Mouse (Mus musculus) lung, adult 2 months (tissue): ENCODE data around the gene Acox2. TPM values are rescaled to one million over a fixed set of nuclear protein-coding genes. Genes with fewer than 3 reads are reported as not detected.

Source experiments
- DNase-seq: peaks from one replicate; pipeline ENCODE4 v3.0.0; 2022
- H3K4me1 ChIP-seq: fragments of 200-500 bp; 2 replicates; pipeline ENCODE4 v1.6.1; 2011; ENCODE audit warnings: low read length; ENCODE audit not compliant: control insufficient read depth, insufficient read depth
- H3K4me3 ChIP-seq: fragments of 200-500 bp; replicated peaks from 2 replicates; pipeline ENCODE3; 2011; ENCODE audit warnings: low read depth, mild to moderate bottlenecking, control low read depth, low read length; ENCODE audit errors: extremely low read depth
- CTCF ChIP-seq: fragments of 200-500 bp; IDR thresholded peaks from 2 replicates; pipeline ENCODE4 v1.5.1; 2011; ENCODE audit warnings: mild to moderate bottlenecking, low read length, control low read depth; ENCODE audit not compliant: insufficient read depth
- POLR2A ChIP-seq: fragments of 200-500 bp; IDR thresholded peaks from 2 replicates; pipeline ENCODE4 v1.6.1; 2011; ENCODE audit warnings: low read depth, mild to moderate bottlenecking, control low read depth, low read length, borderline replicate concordance; ENCODE audit errors: extremely low read depth
- WGBS: fragments of 180-500 bp; shearing (Covaris S2); methylation state at CpG from one replicate; pipeline ENCODE4 v1.1.7; 2018; 5-methylcytosine and 5-hydroxymethylcytosine counted together
- polyA plus RNA-seq: library from polyadenylated mRNA; depleted of rRNA; stranded (reverse); fragments of >200 nt; gene quantifications from 2 replicates; pipeline ENCODE4 v1.2.3, GENCODE M21; 2012

Acox2 gene
- polyA plus RNA-seq, 1 experiment, result 24.4 TPM

- H3K4me3 ChIP-seq, result no peak overlapping the region
- WGBS, result 64% methylated on average over 5 of the region's 5 CpGs
- no peak for TF ChIP-seq CTCF
- no peak for TF ChIP-seq POLR2A
- no peak for DNase-seq
- peaks cover 15% of the 10 kb centered on the region for H3K4me1 ChIP-seq
These were observed 43.1 kb downstream of the Acox2 start for GRCm38 (mm10) chr14:8216100-8216499.

GRCm38 (mm10) chr14:8215208-8215778 lies 43.9 kb downstream of the Acox2 start:
- WGBS, result 47% methylated on average over 21 of the region's 21 CpGs
- H3K4me3 ChIP-seq, result peak overlapping the region; percentile 4
- TF ChIP-seq POLR2A, result no peak
- no peak for TF ChIP-seq CTCF
- no peak for DNase-seq
- H3K4me1 ChIP-seq, result peaks cover 15% of the 10 kb centered on the region

- peak overlapping the region; percentile 65 for H3K4me3 ChIP-seq
- 3% methylated on average over 63 of the region's 63 CpGs for WGBS
- TF ChIP-seq CTCF (no peak), POLR2A (0 out of 2 replicates have a peak, but pooled peaks have one; percentile 14)
- DNase-seq, result peak; percentile 75
- peaks cover 15% of the 10 kb centered on the region for H3K4me1 ChIP-seq
These were observed 44.6 kb downstream of the Acox2 start for GRCm38 (mm10) chr14:8214299-8215207.

- 2% methylated on average over 23 of the region's 49 CpGs for WGBS
- TF ChIP-seq CTCF, result peak; percentile 6; the same call in 1 of the 2 replicates
- TF ChIP-seq POLR2A, result no peak
- peak; percentile 98 for DNase-seq
- H3K4me3 ChIP-seq, result peak within 1 kb of the TSS; percentile 65
- H3K4me1 ChIP-seq, result peaks cover 13% of the 10 kb centered on the region
These were observed 45.3 kb downstream of the Acox2 start, which contains the start of gene Kctd6 for GRCm38 (mm10) chr14:8213803-8214224. Gene Kctd6 (plus strand): TSS chr14:8214140.

GRCm38 (mm10) chr14:8212996-8213395 lies 46.2 kb downstream of the Acox2 start:
- Histone ChIP-seq H3K4me1 (peaks cover 12% of the 10 kb centered on the region), H3K4me3 (no peak overlapping the region)
- TF ChIP-seq CTCF, result no peak
- TF ChIP-seq POLR2A, result no peak
- whole genome bisulfite sequencing, result 81% methylated on average over 2 of the region's 2 CpGs
- DNase-seq, result no peak

- Histone ChIP-seq H3K4me1 (peaks cover 2% of the 10 kb centered on the region), H3K4me3 (no peak overlapping the region)
- DNase-seq, result no peak
- WGBS, result 96% methylated on average over 2 of the region's 2 CpGs
- TF ChIP-seq CTCF, result no peak
- TF ChIP-seq POLR2A, result no peak
These were observed 49.3 kb downstream of the Acox2 start for GRCm38 (mm10) chr14:8209896-8210295.

- WGBS, result 27% methylated on average over 3 of the region's 3 CpGs
- no peak for DNase-seq
- H3K4me3 ChIP-seq, result no peak overlapping the region
- TF ChIP-seq CTCF (no peak), POLR2A (no peak)
- H3K4me1 ChIP-seq, result no peaks in the 10 kb centered on the region
These were observed 50.3 kb downstream of the Acox2 start for GRCm38 (mm10) chr14:8208876-8209275.

GRCm38 (mm10) chr14:8207543-8207942 lies 51.6 kb downstream of the Acox2 start:
- Histone ChIP-seq H3K4me1 (no peaks in the 10 kb centered on the region), H3K4me3 (no peak overlapping the region)
- whole genome bisulfite sequencing, result 89% methylated on average over 5 of the region's 5 CpGs
- no peak for DNase-seq
- TF ChIP-seq POLR2A, result no peak
- TF ChIP-seq CTCF, result no peak

GRCm38 (mm10) chr14:8207105-8207504 lies 52.0 kb downstream of the Acox2 start:
- no peak for DNase-seq
- no peaks in the 10 kb centered on the region for H3K4me1 ChIP-seq
- H3K4me3 ChIP-seq, result no peak overlapping the region
- WGBS, result 52% methylated on average over 5 of the region's 5 CpGs
- TF ChIP-seq CTCF, result no peak
- no peak for TF ChIP-seq POLR2A
